Mouse (Mus musculus): ENCODE measurements around the gene Sf3a1. TPM values are rescaled to one million over a fixed set of nuclear protein-coding genes. Genes with fewer than 3 reads are reported as not detected.
A peak's percentile ranks its signal among the peaks of the same experiment; 100 is the strongest.
"Not testable (repeated sequence)": the region's sequence is repeated elsewhere in the genome, so short reads cannot be mapped to it uniquely, and the experiment has no call there.

Sf3a1 gene
- total RNA-seq, 2 experiments from 2014 or later: 14.8 to 19.8 TPM

DNA sequence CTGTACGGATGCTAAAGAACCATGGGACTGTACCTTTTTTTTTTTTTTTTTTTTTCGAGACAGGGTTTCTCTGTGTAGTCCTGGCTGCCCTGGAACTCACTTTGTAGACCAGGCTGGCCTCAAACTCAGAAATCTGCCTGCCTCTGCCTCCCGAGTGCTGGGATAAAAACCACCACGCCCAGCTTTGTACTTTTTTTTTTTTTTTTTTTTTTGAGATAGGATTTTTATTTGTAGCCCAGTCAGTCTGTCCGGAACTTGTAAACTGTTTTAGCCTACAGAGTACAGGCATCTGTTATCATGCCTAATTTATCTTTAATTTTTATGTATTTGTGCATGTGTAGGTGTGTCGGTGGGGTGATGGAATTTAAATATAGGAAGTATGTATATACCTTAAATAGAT, 25.3 kb downstream of the Sf3a1 start:
- not testable (repeated sequence) for DNase-seq

DNA sequence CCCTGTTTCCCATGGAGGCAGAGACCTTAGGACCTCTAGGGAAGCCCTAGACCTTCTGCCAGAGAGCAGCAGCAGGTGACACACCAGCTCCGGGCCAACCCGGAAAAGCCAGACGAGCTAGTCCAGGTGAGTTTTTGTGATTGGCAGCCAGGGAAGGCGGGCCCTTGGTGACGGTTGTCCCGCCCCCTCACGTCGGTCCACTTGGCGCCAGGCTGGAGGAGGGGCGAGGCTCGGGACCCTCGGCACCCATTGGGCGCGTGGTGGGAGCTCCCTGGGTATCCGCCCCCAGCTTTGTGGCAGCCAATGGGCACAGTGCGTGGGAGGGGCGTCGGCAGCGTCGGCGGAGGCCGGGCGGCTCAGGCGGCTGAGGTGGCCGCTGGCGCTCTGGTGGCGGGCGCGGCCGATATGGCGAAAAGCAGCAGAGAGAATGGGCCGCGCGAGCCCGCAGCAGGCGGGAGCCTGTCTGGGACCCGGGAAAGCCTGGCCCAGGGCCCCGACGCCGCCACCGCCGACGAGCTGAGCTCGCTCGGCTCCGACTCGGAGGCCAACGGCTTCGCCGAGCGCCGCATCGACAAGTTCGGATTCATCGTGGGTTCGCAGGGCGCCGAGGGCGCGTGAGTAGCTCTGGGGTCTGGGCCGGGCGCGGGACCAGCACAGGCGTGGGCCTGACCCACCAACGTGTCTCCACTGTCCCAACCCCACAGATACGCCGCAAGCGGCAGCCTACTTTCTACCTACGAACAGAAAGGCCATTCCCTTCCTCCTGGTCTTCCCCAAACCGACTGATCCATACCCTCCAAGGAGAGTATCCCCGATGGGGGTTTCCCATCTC, 26.6 kb downstream of the Sf3a1 start, which contains the start of gene Tbc1d10a:
Tbc1d10a (plus strand) TSS at position 304 of the 832 bp plus-strand sequence.
- DNase-seq: peak; percentile 99

DNA sequence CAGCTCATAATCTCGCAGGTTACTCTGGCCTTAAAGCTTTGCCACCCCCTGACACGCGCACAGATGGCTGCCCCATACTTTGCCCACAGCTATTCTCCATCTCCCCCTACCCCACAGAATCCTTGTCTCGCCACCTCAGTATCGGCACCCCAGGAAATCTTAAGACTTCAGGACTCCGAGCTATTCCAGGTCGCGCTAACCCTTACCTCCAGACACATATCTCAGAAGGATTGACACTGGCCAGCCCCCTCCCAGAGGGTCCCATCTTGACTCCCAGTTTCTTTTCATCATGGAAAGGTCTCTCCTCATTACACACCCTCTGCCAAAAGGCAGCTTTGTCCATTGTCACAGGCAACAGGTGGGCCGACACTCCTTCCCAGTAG, 27.2 kb downstream of the Sf3a1 start:
- no peak for DNase-seq

DNA sequence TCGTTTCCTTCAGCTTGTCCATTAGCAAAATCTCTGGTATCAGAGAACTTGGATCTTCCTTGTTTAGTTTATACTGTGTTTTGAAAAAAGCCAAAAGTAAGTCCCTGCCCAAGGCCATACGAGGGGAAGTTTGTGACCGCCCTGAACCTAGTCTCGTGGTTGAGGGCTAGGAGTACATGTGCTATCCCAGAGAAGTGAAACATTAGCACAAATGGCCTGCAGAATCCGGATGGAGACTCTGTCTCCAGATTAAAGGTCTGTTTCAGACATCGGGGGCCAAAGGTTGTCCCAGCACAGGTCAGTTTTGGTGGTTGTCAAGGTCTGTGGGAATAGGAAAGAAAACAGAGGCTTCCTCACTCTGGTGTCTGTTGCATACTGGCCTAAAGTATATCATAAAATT, 29.0 kb downstream of the Sf3a1 start:
- DNase-seq: no peak

DNA sequence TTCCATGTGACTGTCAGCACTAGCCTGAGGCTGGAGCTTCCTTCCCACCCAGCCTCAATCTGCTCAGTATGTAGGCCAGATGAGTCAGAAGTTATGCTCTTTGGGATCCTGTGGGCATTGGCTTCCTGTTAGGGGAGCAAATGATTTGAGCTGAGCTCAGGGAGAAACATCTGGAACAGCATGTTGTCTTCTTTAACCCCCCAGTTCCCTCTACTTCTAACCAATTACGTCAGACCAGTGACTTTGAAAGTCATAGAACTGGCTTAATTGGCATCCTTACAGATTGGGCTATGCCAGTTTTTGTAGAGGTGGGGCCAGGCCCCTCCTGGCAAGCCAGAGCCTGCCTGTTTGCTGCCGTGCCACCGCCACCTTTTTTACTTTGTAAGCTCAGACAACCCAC, 30.5 kb downstream of the Sf3a1 start:
- peak; percentile 53 for DNase-seq

DNA sequence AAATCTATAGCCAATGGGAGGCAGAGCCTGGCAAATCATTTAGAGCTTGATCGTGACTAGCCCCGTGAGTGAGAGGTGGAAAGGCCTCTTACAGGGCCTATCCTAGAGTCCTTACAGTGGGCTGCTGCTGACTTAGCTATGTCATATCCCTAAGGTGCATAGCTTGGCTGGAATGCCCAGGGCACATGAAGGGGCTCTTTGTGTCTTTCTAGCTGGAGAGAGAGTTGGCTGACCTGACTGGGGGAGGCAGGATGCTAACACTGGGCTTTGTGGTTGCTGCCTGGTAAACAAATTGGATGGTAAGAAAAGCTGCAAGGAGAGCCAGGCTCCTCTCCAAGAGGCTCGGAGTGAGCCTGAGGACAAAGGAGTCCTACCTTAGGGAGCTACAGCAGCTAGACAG, 32.6 kb downstream of the Sf3a1 start:
- no peak for DNase-seq

DNA sequence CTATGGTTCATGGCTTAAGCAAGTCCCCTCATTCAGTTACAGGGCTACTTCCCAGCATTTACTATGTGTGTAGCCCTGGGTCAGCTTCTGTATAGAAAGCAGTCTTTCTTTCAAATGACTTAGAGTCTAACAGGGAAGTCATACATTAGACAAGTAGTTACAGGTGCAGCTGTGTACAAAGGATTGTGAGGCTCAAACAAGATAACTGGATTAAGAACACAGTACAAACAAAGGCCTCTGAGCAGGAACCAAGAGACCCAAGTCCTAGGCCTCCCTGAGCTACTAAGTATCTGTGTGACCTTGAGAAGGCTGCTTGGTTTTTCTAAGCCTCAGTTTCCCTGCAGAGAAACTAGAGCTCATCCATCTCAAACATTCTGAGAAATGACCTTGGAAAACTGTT, 33.3 kb downstream of the Sf3a1 start:
- DNase-seq: no peak

DNA sequence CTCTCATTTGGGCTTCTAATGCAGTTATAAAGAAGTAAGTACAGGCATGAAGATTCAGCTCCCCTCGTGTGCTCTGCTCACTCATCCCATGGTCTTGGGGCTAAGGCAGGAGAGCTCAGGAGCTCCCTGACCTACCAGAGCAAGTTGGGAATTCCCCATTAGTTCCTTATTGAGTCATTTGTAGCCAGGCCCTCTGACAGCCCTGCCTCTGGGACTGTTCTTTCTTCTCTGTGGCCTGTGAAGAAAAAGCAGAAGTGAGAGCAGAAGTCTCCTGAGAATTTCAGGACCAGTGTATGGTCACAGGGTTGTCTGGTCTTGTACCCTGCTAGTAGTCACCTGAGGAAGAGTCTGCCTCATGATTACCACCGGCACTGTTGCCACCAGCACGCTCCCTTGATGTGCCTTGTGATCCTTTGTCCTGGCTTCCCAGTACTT, 35.5 kb downstream of the Sf3a1 start:
- DNase-seq: no peak

DNA sequence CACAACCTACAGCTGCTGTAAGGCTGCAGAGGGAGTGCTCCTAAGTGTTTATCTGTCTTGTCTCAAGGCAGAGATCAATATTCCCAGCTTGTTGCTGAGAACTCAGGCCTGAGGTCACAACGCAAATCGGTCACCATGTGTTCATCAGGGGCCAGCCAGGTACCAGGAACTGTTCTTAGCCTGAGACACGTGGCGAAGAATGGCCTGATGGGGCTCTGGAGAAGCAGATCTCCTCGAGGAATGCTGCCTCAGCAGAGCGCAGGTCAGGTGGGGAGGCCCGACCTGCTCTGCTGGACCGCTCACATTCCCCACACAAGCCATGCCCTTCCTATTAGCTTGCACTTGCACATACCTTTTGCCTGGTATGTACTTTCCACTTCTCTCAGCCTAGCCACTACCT, 36.5 kb downstream of the Sf3a1 start:
- DNase-seq: no peak

DNA sequence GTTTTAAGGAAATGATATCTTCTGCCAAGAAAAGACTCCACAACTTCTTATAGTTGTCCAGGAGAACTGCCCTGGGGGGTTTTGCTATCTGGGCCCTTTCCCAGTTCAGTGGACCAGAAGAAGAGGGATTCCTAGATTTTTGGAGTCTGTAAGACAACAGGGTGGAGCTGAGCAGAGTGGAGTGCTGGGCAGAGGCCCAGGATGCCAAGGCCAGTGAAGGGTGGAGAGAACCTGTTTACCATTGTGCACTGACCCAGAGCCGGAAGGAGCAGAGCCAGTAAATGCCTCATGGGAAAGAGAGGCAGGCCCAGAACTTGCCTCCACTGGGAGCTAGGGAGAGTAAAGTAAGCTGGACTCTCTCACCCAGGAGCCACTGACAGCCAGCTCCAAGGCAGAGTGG, 37.5 kb downstream of the Sf3a1 start:
- DNase-seq: no peak

DNA sequence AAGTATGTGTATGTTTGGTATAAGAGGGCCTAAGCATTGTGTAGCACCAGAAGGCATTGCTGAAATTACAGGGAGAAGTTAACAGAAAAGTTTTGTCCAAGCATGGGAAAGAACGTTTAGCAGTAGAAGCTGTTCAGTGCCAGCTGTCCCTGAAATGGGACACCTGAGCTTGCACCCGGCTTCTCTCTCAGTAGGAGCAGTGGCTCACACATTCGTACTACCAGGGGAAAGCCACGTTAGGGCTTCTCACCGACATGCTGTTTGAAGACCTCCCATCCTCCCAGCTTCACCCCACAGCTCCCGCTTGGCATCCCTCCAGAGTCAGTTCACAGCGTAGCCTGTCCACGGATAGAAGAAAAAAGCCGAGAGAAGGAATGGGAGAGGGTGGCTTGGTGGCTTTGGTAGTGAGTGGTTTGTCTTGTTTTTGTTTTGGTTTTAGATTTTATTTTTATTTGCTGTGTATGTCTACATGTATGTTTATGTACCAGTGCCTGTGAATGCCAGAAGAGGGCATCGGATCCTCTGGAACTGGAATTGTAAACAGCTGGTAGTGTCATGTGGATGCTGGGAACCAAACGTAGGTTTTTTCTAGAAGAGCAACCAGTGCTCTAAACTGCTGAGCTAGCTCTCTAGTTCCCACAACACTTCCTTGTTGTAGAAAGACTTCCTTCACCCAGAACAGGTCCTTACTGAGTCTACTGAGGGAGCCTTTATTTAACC, 42.0 kb downstream of the Sf3a1 start:
- DNase-seq: no peak

DNA sequence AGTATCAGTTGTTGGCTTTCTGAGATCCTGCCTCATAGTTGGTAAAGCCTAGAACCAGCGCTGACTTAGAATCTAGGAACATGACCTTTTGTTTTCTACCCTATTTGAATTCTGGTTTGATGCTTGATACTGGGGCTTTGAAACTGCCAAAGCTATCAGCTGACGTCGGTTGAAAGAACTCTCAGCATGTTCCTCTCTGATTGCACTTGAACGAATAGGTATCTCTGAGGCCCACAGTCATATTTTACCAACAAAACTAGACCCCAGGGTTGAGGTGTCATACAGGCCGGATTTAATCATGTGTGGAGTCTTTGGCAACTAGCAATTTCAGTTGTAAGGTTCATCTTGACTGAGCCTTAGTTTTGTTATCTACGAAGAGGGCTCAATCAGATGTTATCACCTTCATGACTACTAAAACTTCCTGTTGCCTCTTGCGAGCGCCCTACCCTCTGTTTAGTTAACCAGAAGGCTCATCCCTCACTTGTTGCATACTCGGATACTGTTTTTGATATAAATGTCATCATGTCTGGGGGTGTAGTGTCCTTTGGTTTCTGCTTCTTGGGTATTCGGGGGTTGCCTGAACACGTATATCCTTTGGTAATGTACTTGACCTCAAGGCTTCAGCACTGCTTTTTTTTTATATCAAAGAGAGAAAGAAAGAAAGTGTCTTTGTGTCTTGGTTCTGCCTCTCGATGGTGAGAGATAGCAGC, 43.0 kb downstream of the Sf3a1 start:
- no peak for DNase-seq

DNA sequence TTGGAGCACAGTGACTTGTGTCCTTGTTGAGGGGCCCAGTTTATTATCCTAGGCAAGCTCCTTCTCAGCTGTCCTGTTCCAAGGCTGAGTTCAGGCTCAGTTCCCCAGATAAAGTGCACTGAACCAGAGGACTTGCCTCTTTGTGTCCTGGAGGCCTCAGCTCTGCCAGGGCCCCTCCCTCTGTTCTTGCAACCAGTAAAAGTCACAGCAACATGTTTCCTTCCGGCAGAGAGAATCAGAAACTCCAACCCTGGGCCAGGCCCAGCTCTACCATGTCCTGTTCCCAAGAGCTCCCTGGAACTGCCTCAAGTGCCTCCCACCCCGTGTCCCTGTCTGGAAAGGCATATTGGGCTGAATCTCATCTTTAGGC, 43.5 kb downstream of the Sf3a1 start:
- peak; percentile 84 for DNase-seq

DNA sequence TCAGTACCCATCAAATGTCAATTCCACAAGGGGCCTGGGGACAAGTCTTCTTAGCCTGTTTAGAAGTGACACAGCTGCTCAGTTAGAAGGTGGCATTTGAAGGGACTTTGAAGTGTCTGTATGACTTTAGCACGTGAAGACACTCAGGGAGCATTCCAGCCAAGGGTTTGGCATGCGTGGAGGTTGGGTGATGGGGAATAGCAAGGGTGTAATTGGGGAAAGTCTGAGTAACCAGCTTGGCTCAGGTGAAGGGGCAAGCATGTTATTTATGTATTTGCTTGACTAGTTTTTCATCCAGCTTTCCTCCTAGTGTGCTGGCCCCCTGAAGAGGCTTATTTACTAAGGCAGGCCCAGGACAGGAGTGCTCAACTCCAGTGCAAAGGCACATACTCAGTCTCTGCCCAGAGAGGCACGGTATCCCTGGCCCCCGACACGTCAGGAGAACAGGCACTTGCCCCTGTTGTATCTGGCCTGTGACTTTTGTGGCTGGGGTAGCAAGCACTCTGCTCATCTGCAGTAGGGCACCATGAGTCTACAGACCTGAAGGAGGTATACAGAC, 45.0 kb downstream of the Sf3a1 start:
- no peak for DNase-seq

DNA sequence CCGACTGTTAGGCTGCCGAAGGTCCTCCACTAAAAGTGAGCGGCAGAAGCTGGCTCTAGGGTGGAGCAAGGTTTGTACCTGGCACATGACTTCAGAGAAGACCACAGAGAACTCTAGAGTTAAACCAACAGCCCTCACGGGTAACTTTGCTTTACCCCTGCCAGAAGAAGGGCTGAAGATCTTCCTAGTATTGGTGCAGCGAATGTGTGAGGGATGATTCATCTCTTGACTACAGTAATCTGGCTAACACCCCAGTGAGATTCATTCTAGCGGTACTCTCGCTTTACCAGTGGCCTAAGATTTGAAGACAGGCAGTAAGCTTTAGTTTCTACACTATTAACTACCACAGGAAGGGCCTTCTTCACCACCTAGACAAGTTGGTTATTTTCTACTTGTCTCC, 45.8 kb downstream of the Sf3a1 start:
- no peak for DNase-seq

DNA sequence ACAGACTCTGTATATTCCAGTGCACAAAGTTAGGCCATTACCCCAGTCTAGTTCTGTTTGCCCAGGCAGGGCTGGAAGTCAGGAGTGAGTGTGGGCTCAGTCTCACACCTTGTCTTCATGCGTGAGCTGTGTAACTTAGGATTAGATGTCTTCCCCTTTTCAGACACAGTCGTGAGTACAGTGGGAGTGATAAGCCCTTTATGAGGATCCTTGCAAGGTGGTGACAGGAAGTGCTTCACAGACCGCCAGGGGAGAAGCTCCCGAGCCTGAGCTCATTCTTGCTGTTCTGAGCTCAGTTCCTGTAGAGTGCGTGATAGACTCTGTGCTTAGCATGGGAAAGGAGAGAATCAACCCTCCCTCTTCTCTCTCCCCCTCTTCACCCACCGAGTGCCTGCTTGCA, 46.4 kb downstream of the Sf3a1 start:
- no peak for DNase-seq

DNA sequence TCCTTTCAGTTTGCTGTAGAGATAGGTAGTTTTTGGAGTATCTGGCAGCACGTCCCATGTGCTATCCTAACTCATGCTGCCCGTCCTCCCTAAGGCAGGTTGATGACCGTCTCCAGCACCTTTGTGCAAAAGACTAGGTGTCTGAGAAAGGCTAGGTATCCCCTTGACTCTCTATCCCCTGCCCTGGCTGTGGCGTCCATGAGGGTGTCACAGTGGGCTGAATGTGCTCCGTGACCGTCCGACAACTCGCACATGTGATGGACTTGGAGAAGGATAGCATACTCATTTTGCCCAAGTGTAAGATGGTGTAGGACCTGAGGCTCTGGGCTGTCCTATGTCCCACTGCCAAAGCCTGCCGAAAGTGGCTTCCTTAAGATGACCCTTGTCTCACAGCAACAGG, 47.5 kb downstream of the Sf3a1 start:
- no peak for DNase-seq

DNA sequence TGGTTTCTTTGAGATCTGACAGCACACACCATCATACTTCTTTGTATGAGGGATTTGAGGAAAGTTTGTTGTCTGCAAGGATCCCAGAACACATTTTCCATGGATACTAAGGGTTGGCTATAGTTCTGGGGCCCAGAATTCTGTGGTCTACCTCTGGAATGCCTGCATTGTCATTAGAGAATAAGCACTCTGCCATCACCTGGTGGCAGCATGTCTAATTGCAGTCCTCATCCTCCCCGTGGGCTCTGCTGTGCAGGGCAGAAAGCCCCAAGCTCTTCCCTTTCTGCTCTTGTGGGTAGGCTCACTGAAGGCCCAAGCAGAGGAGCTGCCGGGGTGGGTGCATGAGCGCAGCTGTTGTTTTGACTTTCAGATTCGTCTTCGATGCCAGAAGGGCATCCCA, 49.4 kb downstream of the Sf3a1 start:
- no peak for DNase-seq

DNA sequence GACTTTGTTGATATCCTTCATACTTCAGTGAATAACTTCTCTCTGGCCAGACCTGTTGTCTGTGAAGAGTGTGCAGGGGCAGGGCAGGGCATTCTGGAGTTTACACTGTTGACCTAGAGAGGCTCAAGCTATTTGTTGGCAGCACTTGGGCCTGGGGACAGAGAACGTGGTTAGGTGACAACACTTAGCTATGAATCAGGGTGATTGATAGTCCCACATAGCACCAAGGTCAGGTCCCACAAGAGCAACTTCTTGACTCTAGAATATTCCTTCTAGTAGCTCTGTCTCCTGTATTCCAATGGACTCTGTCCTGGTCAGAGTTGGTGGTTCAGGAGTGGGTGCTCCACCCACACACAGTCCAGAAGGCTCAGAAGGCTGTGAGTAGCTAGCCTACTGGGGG, 50.6 kb downstream of the Sf3a1 start:
- DNase-seq: no peak

DNA sequence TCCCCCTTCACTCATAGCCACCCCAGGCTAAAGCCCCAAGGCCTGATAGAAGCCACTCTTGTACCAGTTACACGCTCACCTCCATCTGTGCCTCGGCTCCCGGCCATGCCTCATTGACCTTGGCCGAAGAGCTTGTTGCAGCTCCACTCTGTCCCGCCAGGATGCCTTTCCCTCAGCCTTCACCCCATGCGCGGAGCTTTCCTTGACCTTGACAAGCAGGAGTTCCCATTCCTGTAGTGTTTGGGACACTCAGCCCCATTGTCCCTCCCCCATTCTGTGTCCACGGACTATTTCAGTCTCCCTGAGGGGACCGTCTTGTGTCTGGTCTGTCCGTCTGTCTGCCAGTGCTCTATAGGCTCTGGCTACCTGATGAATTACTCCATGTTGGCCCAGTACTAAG, 53.0 kb downstream of the Sf3a1 start:
- no peak for DNase-seq

DNA sequence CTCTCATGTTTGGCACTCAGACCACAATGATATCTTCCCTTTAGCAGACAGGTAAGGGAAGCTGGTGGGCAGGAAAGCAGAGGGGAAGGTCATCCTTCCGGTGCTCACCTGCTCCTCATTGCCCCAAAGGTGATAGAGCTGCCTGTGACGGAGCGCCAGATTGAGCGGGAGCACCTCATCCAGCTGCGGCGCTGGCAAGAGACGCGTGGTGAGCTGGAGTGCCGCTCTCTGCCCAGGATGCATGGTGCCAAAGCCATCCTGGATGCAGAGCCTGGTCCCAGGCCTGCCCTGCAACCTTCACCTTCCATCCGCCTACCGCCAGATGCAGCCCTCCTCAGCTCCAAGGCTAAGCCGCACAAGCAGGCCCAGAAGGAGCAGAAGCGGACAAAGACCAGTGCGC, 54.4 kb downstream of the Sf3a1 start:
- no peak for DNase-seq

DNA sequence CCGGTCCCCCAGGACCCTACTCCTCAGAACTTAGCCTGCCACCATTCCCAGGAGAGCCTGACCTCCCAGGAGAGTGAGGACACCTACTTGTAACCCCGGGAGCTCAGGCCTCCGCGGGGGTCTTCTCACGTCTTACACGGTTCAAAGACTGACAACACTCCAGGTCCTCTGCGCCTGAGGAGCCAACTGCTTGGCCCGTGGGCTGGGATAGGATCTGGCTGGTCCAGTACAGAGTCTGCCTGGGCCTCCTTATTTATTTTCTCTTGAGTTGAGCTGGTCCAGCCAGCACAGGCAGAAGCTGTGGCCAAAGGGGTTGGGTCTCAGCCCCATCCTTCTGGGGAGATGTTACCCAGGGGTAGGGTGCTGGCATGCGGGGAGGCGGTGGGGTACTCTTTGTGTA, 54.9 kb downstream of the Sf3a1 start:
- DNase-seq: no peak

All from gastrocnemius, postnatal 25 days (tissue).